Mouse (Mus musculus): Measurements from ENCODE around the gene Laptm4a.

Gene Laptm4a

GRCm38 (mm10) chr12:8954161-8954561 is 32.7 kb downstream of the Laptm4a start:
- 67% methylated on average over 9 of the region's 9 CpGs for WGBS

DNA sequence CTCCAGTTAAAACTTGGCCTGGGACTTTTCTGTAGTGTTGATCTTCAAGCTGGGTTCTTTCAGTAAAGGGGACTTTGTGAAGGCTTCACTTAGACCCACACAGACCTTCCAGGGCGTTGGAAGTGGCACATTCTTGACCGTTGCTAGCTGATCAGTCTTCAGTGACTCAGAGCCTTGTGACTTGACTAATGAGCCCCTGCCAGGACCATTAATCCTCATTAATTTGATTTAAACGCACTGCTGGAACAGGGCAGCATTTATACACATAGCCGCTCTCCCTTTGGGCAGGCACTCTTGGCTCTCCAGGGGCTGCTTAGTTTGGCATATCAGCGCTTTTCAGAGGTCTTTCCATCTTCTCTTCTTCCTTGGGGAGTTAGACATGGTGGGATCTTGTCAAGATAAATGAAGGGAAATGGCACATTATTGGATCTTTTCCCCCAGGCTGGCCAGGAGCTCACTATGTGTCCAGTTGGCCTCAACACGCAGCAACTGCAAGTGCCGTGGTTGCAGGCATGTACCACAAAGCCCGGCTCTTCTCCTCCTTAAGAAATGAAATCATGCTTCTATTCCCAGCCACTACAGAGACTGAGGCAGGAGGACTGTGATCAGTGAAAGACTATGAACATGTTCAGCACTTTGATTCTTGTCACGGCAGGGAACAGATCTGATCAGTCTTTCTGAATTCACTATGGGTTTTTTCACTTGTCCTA is 40.3 kb downstream of the Laptm4a start:
- 70% methylated on average over 9 of the region's 9 CpGs for WGBS

DNA sequence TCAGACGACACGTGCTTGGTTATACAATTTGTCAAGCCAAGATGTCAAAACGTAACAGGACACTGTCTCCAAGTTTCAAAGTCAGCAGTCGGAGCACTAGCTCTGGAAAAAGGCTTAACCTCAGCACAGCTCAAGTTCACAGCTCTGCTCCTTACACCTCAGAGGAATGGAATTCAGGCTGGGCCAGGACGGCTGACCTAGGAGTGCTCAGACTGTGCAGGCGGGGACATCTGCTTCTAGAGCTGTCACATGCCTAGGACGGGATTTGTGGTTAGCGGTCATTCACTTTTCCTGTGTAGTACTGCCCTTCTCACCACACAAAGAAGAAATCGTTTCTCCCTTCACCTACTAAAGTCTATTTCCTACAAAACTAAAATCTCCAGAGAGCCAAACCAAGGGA is 48.4 kb downstream of the Laptm4a start:
- WGBS, result 49% methylated on average over 9 of the region's 9 CpGs

DNA sequence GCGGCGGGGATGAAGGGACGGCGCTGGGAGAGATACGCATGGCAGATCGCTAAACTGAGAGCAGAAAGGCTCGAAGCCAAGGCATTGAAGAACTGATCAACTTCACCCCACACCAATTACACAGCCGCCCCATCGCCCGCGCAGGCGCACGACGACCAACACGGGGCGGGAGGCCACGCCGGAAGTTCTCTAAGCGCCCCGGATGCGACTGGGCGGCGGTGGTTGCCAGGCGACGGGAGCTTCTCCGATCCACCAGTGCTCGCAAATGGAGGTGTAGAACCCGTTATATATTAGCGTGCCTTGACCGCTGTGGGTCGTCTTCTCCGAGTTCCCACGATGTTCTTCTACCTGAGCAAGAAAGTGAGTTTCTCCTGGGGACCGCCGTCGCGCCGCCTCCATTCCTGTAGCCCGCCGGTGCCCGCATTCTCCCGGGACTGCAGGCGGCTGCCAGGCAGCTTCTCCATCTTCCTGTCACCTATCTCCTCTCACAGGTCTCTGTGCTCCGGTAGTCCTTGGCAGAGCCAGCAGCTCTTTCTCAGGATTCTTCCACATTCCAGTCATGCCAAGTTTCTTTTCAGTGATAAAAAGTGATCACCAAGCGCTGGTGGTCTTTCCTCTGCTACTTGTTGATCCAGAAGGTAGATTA is 52.5 kb downstream of the Laptm4a start, which contains the start of gene Wdr35:
Wdr35 (plus strand) TSS at position 73 of the 646 bp plus-strand sequence.
- WGBS, result under 1% methylated on average over 45 of the region's 45 CpGs

DNA sequence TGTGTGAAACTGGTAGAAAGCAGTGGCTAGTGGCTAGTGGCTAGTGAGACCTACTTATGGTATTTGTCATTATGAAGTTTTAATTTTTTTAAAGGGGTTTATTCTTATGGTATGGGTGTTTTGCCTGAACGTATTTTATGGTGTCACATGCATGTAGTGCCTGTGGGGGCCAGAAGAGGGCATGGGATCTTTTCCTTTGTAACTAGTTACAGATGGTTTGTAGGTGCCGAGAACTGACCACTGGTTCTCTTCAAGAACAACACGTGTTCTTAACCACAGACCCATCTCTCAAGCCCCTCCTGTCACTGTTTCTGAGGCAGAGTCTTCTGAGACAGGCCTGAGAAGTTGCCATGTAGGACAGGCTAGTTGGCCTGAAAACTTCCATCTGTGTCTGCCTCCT is 53.6 kb downstream of the Laptm4a start:
- 86% methylated on average over 3 of the region's 3 CpGs for WGBS
